Mouse (Mus musculus) hindbrain, embryonic 16.5 days (tissue): ENCODE measurements at regions not wholly inside any gene's neighbourhood (a gene's known extent, or its start where the extent isn't known, plus 50 kb on each side); places are given as distances from the start of the nearest gene placed in this dataset.

Experiments
- ATAC-seq: fragments of 200-750 bp; cut with Nextera tagmentation; 2 replicates; pipeline ENCODE4 v1.8.0; 2017; ENCODE audit warnings: moderate TSS enrichment, moderate library complexity
- H3K27ac ChIP-seq: fragments of 300-500 bp; sonication (generic); 2 replicates; pipeline ENCODE4 v1.5.1; 2014; ENCODE audit warnings: low read depth, mild to moderate bottlenecking, control low read depth, low read length, moderate library complexity
- H3K27me3 ChIP-seq: fragments of 300-500 bp; sonication (generic); replicated peaks from 2 replicates; pipeline ENCODE4 v1.6.1; 2014; ENCODE audit warnings: low read length; ENCODE audit not compliant: control insufficient read depth, insufficient read depth
- H3K36me3 ChIP-seq: fragments of 300-500 bp; sonication (generic); 2 replicates; pipeline ENCODE4 v1.6.1; 2014; ENCODE audit warnings: mild to moderate bottlenecking, low read length, moderate library complexity, mixed read lengths; ENCODE audit not compliant: control insufficient read depth, insufficient read depth
- H3K4me1 ChIP-seq: fragments of 300-500 bp; sonication (generic); 2 replicates; pipeline ENCODE4 v1.6.1; 2014; ENCODE audit warnings: low read depth, low read length; ENCODE audit not compliant: control insufficient read depth, insufficient read depth
- H3K4me2 ChIP-seq: fragments of 300-500 bp; sonication (generic); 2 replicates; pipeline ENCODE4 v1.6.1; 2014; ENCODE audit warnings: mild to moderate bottlenecking, low read length, control low read depth, moderate library complexity
- H3K4me3 ChIP-seq: fragments of 300-500 bp; sonication (generic); 2 replicates; pipeline ENCODE4 v1.5.1; 2014; ENCODE audit warnings: mild to moderate bottlenecking, low read length, control low read depth, moderate library complexity
- H3K9ac ChIP-seq: fragments of 300-500 bp; sonication (generic); 2 replicates; pipeline ENCODE4 v1.6.1; 2014; ENCODE audit warnings: low read depth, mild to moderate bottlenecking, control low read depth, low read length, moderate library complexity
- H3K9me3 ChIP-seq: fragments of 300-500 bp; sonication (generic); 2 replicates; pipeline ENCODE4 v1.6.1; 2014; ENCODE audit warnings: mild to moderate bottlenecking, low read length, moderate library complexity; ENCODE audit not compliant: control insufficient read depth
- WGBS: fragments of 180-500 bp; shearing (Covaris S2); extraction: QIAGEN DNeasy Blood & Tissue Kit; methylation state at CpG from one replicate; pipeline ENCODE4 v1.1.7; 2014; 5-methylcytosine and 5-hydroxymethylcytosine counted together

GRCm38 (mm10) chr2:166353447-166354111 is 198.1 kb upstream of the Sulf2 start:
- H3K36me3 ChIP-seq = no peaks in the 10 kb centered on the region
- H3K4me1 ChIP-seq = peaks cover 15% of the 10 kb centered on the region
- no peak overlapping the region for H3K27ac ChIP-seq
- WGBS = 27% methylated on average over 12 of the region's 12 CpGs
- H3K4me2 ChIP-seq = no peak overlapping the region
- 0 out of 2 replicates have a peak overlapping the region, but pooled peaks have one; percentile 4 for H3K9ac ChIP-seq
- peak; percentile 64 for ATAC-seq
- no peak overlapping the region for H3K4me3 ChIP-seq
- no peaks in the 10 kb centered on the region for H3K27me3 ChIP-seq
- H3K9me3 ChIP-seq = no peaks in the 10 kb centered on the region

GRCm38 (mm10) chr2:166351984-166352383 is 196.5 kb upstream of the Sulf2 start:
- Histone ChIP-seq H3K9ac (no peak overlapping the region), H3K27me3 (no peaks in the 10 kb centered on the region), H3K9me3 (no peaks in the 10 kb centered on the region), H3K27ac (no peak overlapping the region), H3K4me1 (peaks cover 24% of the 10 kb centered on the region), H3K4me2 (no peak overlapping the region), H3K36me3 (no peaks in the 10 kb centered on the region), H3K4me3 (no peak overlapping the region)
- ATAC-seq = no peak
- WGBS = 79% methylated on average over 5 of the region's 5 CpGs

GRCm38 (mm10) chr2:166351581-166351980 is 196.1 kb upstream of the Sulf2 start:
- no peaks in the 10 kb centered on the region for H3K27me3 ChIP-seq

GRCm38 (mm10) chr2:166348654-166349053 is 193.2 kb upstream of the Sulf2 start:
- Histone ChIP-seq H3K27me3 (peaks cover 6% of the 10 kb centered on the region), H3K27ac (no peak overlapping the region), H3K9me3 (no peaks in the 10 kb centered on the region), H3K9ac (no peak overlapping the region), H3K4me2 (no peak overlapping the region), H3K4me3 (no peak overlapping the region), H3K36me3 (no peaks in the 10 kb centered on the region), H3K4me1 (peaks cover 28% of the 10 kb centered on the region)
- ATAC-seq = no peak
- WGBS = 40% methylated on average over 10 of the region's 10 CpGs

More at GRCm38 (mm10) chr2:166351581-166351980, 196.1 kb upstream of the Sulf2 start:
- Histone ChIP-seq H3K4me3 (no peak overlapping the region), H3K36me3 (no peaks in the 10 kb centered on the region), H3K4me2 (no peak overlapping the region), H3K9me3 (no peaks in the 10 kb centered on the region), H3K4me1 (peaks cover 28% of the 10 kb centered on the region), H3K27ac (no peak overlapping the region), H3K9ac (no peak overlapping the region)
- no peak for ATAC-seq
- WGBS = 89% methylated on average over 9 of the region's 9 CpGs

GRCm38 (mm10) chr2:166346421-166347182 is 191.1 kb upstream of the Sulf2 start:
- peaks cover 28% of the 10 kb centered on the region for H3K4me1 ChIP-seq
- no peaks in the 10 kb centered on the region for H3K9me3 ChIP-seq
- WGBS = 14% methylated on average over 18 of the region's 18 CpGs
- no peak overlapping the region; the same call in 1 of the 2 replicates for H3K4me2 ChIP-seq
- H3K27me3 ChIP-seq = peaks cover 6% of the 10 kb centered on the region
- H3K4me3 ChIP-seq = no peak overlapping the region
- no peaks in the 10 kb centered on the region for H3K36me3 ChIP-seq
- H3K27ac ChIP-seq = no peak overlapping the region
- ATAC-seq = peak; percentile 68
- no peak overlapping the region for H3K9ac ChIP-seq

GRCm38 (mm10) chr2:166343551-166344340 is 188.3 kb upstream of the Sulf2 start:
- 25% methylated on average over 9 of the region's 10 CpGs for WGBS
- Histone ChIP-seq H3K36me3 (no peaks in the 10 kb centered on the region), H3K9me3 (no peaks in the 10 kb centered on the region), H3K27ac (no peak overlapping the region), H3K27me3 (peaks cover 6% of the 10 kb centered on the region), H3K4me1 (peaks cover 28% of the 10 kb centered on the region), H3K4me2 (no peak overlapping the region), H3K4me3 (no peak overlapping the region), H3K9ac (no peak overlapping the region)
- ATAC-seq = no peak

- Histone ChIP-seq H3K27ac (no peak overlapping the region), H3K36me3 (no peaks in the 10 kb centered on the region), H3K9me3 (no peaks in the 10 kb centered on the region), H3K4me3 (no peak overlapping the region), H3K27me3 (peaks cover 6% of the 10 kb centered on the region), H3K4me2 (no peak overlapping the region), H3K4me1 (peaks cover 20% of the 10 kb centered on the region), H3K9ac (no peak overlapping the region)
- 37% methylated on average over 9 of the region's 9 CpGs for WGBS
- ATAC-seq = no peak
Observed at GRCm38 (mm10) chr2:166342407-166342806, 186.9 kb upstream of the Sulf2 start.

GRCm38 (mm10) chr2:166340196-166340595 is 184.7 kb upstream of the Sulf2 start:
- Histone ChIP-seq H3K9me3 (no peaks in the 10 kb centered on the region), H3K27ac (no peak overlapping the region), H3K4me3 (no peak overlapping the region), H3K4me1 (peaks cover 9% of the 10 kb centered on the region), H3K9ac (no peak overlapping the region), H3K4me2 (no peak overlapping the region), H3K36me3 (no peaks in the 10 kb centered on the region), H3K27me3 (peaks cover 6% of the 10 kb centered on the region)
- WGBS = 94% methylated on average over 9 of the region's 9 CpGs
- no peak for ATAC-seq

GRCm38 (mm10) chr2:166339427-166339826 is 184.0 kb upstream of the Sulf2 start:
- 84% methylated on average over 5 of the region's 5 CpGs for WGBS
- no peak overlapping the region for H3K9ac ChIP-seq
- no peak overlapping the region for H3K4me2 ChIP-seq
- no peaks in the 10 kb centered on the region for H3K9me3 ChIP-seq
- H3K4me1 ChIP-seq = peaks cover 9% of the 10 kb centered on the region
- H3K4me3 ChIP-seq = no peak overlapping the region
- H3K36me3 ChIP-seq = no peaks in the 10 kb centered on the region
- ATAC-seq = no peak
- H3K27ac ChIP-seq = no peak overlapping the region
- peaks cover 2% of the 10 kb centered on the region for H3K27me3 ChIP-seq
